Mouse (Mus musculus): ENCODE measurements around the gene Cdh9.

Cdh9 gene

DNA sequence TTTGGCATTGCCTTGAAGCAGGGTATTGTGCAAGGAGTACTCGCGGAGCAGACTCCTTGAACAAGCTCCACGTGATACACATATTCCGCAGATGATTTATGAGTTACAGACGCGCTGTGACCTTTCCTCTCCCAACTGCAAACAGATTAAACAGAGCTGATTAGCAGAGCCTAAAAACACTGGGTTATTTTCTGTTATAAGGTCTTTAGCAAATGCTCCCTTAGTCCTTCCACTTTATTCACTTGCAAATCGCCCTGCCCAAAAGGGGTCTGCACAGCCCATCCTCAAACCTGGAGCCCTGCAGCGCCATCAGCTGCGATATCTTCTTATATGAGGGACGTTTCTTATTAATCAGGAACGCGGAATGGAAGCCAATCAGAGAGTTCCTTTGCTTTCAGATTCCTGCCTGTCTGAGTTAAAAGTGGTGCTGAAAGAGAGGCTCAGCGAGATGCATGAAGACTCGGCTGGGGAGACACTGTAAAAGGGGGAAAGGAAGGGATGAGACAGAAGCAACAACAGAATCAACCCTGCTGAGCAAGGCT, at the start of gene Cdh9:
Gene Cdh9 (plus strand): TSS at position 287 of the 542 bp plus-strand sequence.
- TF ChIP-seq GATA4 (IDR thresholded peaks at IDR 0.05; ENCODE audit: insufficient replicate concordance, low read length): no peak

DNA sequence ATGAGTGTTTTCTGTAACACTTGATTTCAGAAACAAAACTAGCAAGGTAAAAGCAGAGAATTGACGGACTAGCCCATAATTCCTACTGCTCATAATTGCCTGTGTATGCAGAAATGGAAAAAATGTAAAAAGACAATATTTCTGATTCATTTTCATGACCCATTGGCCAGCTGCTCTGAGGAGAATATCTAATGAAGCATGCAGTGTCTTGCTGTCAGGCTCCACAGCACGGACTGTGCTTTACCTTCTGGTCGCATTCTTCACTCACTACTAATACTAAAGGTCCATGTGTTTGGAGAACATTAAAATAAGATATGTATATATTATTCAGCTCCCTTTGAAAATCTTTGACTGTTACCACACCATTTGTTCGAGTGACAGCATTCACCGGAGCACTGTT, 49.5 kb upstream of the Cdh9 start:
- no peak for TF ChIP-seq GATA4 (IDR thresholded peaks at IDR 0.05; ENCODE audit: insufficient replicate concordance, low read length)

DNA sequence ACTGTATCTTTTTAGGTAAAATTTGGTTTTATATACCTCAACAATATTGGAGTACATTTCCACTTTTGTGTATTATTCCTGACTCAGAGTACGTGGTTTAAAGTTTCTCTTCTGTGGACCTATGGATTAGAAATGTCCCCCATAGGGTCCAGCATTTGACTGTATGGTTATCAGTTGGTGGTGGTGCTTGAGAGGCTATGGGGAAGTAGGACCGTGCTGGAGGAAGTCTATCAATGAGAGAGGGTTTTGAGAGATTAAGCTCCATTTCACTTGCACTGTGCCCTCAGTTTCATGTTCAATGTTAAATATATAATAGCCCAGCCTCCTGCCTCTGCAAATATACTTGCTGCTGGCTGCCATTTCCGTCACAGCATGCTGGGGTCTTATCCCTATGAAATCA, 28.7 kb upstream of the Cdh9 start:
- TF ChIP-seq GATA4 (IDR thresholded peaks at IDR 0.05; ENCODE audit: insufficient replicate concordance, low read length): no peak

GRCm38 (mm10) chr15:16702340-16702739, 26.2 kb upstream of the Cdh9 start:
- no peak for TF ChIP-seq GATA4 (IDR thresholded peaks at IDR 0.05; ENCODE audit: insufficient replicate concordance, low read length)

DNA sequence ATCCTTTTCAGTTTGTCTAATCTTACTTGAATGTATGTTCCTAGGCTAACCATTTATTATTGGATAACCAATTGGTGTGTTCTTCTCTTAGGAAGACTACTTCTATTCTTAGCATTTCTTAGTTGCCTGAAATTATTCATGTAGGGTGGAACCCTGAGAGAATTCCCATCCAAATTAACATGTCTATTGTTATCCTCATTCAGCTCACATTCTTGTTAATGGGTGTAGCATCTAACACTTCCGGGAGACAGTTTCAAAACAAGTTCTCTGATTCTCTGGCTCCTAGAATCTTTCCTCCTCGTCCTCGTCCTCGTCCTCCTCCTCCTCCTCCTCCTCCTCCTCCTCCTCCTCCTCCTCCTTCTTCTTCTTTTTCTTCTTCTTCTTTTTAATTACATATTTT, 10.5 kb downstream of the Cdh9 start:
- no peak for TF ChIP-seq GATA4 (IDR thresholded peaks at IDR 0.05; ENCODE audit: insufficient replicate concordance, low read length)

- no peak for TF ChIP-seq GATA4 (IDR thresholded peaks at IDR 0.05; ENCODE audit: insufficient replicate concordance, low read length)
These were observed 18.1 kb downstream of the Cdh9 start for GRCm38 (mm10) chr15:16746672-16747071.

DNA sequence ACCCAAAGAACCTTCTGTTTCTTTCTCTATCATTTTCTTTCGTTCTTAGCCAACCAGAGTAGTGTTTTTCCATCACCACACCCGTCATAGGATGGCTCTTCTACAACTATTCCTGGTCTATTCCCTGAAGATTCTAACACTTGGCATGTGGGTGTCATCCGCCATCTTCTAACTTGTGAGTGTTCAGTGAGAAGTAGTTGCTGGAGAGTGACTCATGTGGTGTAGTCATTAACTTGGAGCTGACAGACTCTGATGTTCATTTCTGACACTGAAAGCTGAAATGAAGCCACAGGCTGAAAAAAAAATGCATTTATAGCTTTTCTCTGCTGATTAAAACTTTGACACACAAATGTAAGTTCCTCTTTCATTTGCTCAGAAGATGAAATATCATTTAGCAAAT, 34.7 kb downstream of the Cdh9 start:
- TF ChIP-seq GATA4 (IDR thresholded peaks at IDR 0.05; ENCODE audit: insufficient replicate concordance, low read length): no peak

DNA sequence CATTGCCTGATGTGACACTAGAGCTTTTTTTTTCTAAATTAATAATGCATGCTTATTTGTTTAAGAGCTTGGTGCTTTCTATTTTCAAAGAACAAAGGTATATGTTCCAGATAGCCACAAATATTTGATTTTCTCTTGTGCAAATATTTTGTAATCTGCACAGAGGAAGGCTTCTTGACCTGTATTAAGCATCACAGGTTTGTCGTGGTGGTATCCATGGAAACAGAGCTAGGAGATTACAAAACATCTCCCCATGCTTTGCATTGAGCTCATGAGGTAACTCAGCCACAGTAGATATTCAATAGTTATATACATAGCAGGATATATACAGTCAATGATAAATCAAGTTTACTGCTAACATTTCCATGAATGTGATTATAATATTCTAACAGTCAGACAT, 56.0 kb downstream of the Cdh9 start:
- no peak for TF ChIP-seq GATA4 (IDR thresholded peaks at IDR 0.05; ENCODE audit: insufficient replicate concordance, low read length)

DNA sequence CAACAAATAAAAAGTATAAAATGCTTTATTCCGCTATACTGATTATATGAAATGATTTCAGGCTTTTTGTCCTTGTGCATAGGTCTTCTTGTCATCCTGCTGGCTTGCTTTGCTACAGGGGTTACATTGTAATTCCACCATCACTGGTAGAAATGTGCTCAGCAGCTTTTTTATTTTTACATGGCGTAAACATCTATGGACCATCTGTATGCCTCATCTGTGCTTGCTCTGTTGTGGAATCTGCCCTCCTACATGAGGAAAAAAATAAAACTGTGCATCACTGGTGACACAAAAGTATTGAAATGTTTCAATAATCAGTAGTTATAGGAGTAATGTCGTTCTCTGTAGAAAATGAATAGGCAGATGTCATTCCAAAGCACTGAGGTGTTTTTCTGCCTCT, 64.3 kb downstream of the Cdh9 start:
- no peak for TF ChIP-seq GATA4 (IDR thresholded peaks at IDR 0.05; ENCODE audit: insufficient replicate concordance, low read length)

GRCm38 (mm10) chr15:16801302-16801701, 72.7 kb downstream of the Cdh9 start:
- no peak for TF ChIP-seq GATA4 (IDR thresholded peaks at IDR 0.05; ENCODE audit: insufficient replicate concordance, low read length)

DNA sequence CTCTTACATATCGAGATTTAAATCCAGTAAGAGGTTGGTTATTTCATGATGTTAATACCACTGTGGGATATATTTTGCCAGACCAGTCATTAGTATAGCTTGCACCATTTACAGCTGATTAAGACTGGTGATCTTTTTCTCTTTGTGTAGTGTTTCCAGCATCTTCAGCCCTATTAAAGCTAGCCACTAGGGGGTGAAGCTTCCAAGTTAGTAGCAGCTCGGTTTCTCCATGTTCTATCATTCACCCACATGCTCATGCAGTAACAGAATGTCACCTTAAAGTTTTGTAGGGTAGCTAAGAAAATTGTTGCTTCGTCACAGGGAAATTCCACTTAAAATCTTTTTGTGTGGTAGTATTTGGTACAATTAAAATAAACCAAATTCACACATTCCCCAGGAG, 82.2 kb downstream of the Cdh9 start:
- TF ChIP-seq GATA4 (IDR thresholded peaks at IDR 0.05; ENCODE audit: insufficient replicate concordance, low read length): no peak

GRCm38 (mm10) chr15:16814035-16814434, 85.5 kb downstream of the Cdh9 start:
- TF ChIP-seq GATA4 (IDR thresholded peaks at IDR 0.05; ENCODE audit: insufficient replicate concordance, low read length): no peak

- no peak for TF ChIP-seq GATA4 (IDR thresholded peaks at IDR 0.05; ENCODE audit: insufficient replicate concordance, low read length)
These were observed 106.2 kb downstream of the Cdh9 start for GRCm38 (mm10) chr15:16834761-16835160.

GRCm38 (mm10) chr15:16882542-16882941, 154.0 kb downstream of the Cdh9 start:
- TF ChIP-seq GATA4 (IDR thresholded peaks at IDR 0.05; ENCODE audit: insufficient replicate concordance, low read length): no peak

DNA sequence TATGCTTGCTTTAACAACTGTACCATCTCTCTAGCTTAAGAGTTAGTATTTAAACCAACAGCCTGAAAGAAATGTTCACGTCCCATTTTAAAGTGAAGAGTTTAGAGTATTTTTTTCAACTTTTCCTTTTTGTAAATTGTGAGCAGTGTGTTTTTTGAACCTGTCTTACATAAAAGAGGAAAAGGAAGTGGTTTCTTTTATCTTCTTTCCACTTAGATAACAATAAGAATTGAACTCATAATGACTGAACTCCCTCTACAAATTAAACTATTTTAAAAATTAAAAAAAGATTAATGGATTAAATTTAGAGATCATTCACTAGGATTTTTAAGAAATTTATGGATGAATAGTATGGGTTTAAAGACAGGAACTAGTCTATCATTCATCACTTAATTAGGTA, 168.1 kb downstream of the Cdh9 start:
- no peak for TF ChIP-seq GATA4 (IDR thresholded peaks at IDR 0.05; ENCODE audit: insufficient replicate concordance, low read length)

Data from liver, adult (tissue).